Mouse (Mus musculus) liver, embryonic 11.5 days (tissue): ENCODE measurements around the gene Pde8a. TPM values are rescaled to one million over a fixed set of nuclear protein-coding genes. Genes with fewer than 3 reads are reported as not detected.

Source experiments
- ATAC-seq: fragments of 200-750 bp; cut with Nextera tagmentation; replicated peaks from 2 replicates; pipeline ENCODE4 v1.8.0; 2017; ENCODE audit warnings: moderate number of reproducible peaks, mild to moderate bottlenecking, moderate TSS enrichment, moderate library complexity; ENCODE audit not compliant: low FRiP score
- DNase-seq: peaks from one replicate; pipeline ENCODE4 v3.0.0-alpha.2; 2017; ENCODE audit warnings: low spot score
- H3K27ac ChIP-seq: fragments of 300-500 bp; sonication (generic); 2 replicates; pipeline ENCODE4 v1.5.1; 2014; ENCODE audit warnings: mild to moderate bottlenecking, low read depth, low read length, control low read depth
- H3K27me3 ChIP-seq: fragments of 300-500 bp; sonication (generic); replicated peaks from 2 replicates; pipeline ENCODE4 v1.6.1; 2014; ENCODE audit warnings: low read length, mixed read lengths; ENCODE audit not compliant: control insufficient read depth, insufficient read depth
- H3K36me3 ChIP-seq: fragments of 300-500 bp; sonication (generic); 2 replicates; pipeline ENCODE4 v1.6.1; 2014; ENCODE audit warnings: mild to moderate bottlenecking, low read length, moderate library complexity, mixed read lengths; ENCODE audit not compliant: control insufficient read depth, insufficient read depth
- H3K4me1 ChIP-seq: fragments of 300-500 bp; sonication (generic); replicated peaks from 2 replicates; pipeline ENCODE4 v1.6.1; 2014; ENCODE audit warnings: low read length, mixed read lengths; ENCODE audit not compliant: control insufficient read depth, insufficient read depth
- H3K4me2 ChIP-seq: fragments of 300-500 bp; sonication (generic); 2 replicates; pipeline ENCODE4 v1.6.1; 2014; ENCODE audit warnings: mild to moderate bottlenecking, control low read depth, moderate library complexity
- H3K4me3 ChIP-seq: fragments of 300-500 bp; sonication (generic); 2 replicates; pipeline ENCODE4 v1.5.1; 2014; ENCODE audit warnings: low read depth, low read length, control low read depth
- H3K9ac ChIP-seq: fragments of 300-500 bp; sonication (generic); 2 replicates; pipeline ENCODE4 v1.6.1; 2014; ENCODE audit warnings: low read depth, low read length, control low read depth
- H3K9me3 ChIP-seq: fragments of 300-500 bp; sonication (generic); 2 replicates; pipeline ENCODE4 v1.6.1; 2016; ENCODE audit warnings: low read length, inconsistent platforms, mixed read lengths; ENCODE audit not compliant: control insufficient read depth
- WGBS: fragments of 180-500 bp; shearing (Covaris S2); extraction: QIAGEN DNeasy Blood & Tissue Kit; methylation state at CpG from one replicate; pipeline ENCODE4 v1.1.7; 2014; 5-methylcytosine and 5-hydroxymethylcytosine counted together
- polyA plus RNA-seq: library from polyadenylated mRNA; unstranded; fragments of >200 nt; fragmentation: Nextera tagmentation; extraction: Ambion mirVana; gene quantifications from 2 replicates; pipeline ENCODE4 v1.2.1, GENCODE M21; 2014

The Pde8a gene
- polyA plus RNA-seq, 1 experiment from 2014 or later = 1.9 TPM

- Histone ChIP-seq H3K4me3 (peak overlapping the region; percentile 56), H3K36me3 (no peaks in the 10 kb centered on the region), H3K27me3 (peaks cover 46% of the 10 kb centered on the region), H3K27ac (no peak overlapping the region), H3K9ac (peak overlapping the region; percentile 43), H3K4me1 (peaks cover 14% of the 10 kb centered on the region), H3K4me2 (peak overlapping the region; percentile 82), H3K9me3 (no peaks in the 10 kb centered on the region)
- WGBS = 6% methylated on average over 40 of the region's 40 CpGs
- no peak for ATAC-seq
- no peak for DNase-seq
Measured at GRCm38 (mm10) chr7:81214153-81214907, 934 bp downstream of the Pde8a start.

- WGBS = 84% methylated on average over 1 of the region's 1 CpGs
- Histone ChIP-seq H3K9me3 (no peaks in the 10 kb centered on the region), H3K9ac (no peak overlapping the region), H3K4me2 (no peak overlapping the region), H3K27ac (no peak overlapping the region), H3K4me1 (peaks cover 14% of the 10 kb centered on the region), H3K36me3 (no peaks in the 10 kb centered on the region), H3K4me3 (no peak overlapping the region), H3K27me3 (peaks cover 45% of the 10 kb centered on the region)
- DNase-seq (no peak), ATAC-seq (no peak)
Measured at GRCm38 (mm10) chr7:81215950-81216349, 2.6 kb downstream of the Pde8a start.

GRCm38 (mm10) chr7:81219321-81219720 lies 5.9 kb downstream of the Pde8a start:
- WGBS = 59% methylated on average over 7 of the region's 7 CpGs
- Histone ChIP-seq H3K27me3 (peaks cover 21% of the 10 kb centered on the region), H3K9ac (no peak overlapping the region), H3K36me3 (no peaks in the 10 kb centered on the region), H3K4me1 (no peaks in the 10 kb centered on the region; the same call in 1 of the 2 replicates), H3K27ac (no peak overlapping the region), H3K9me3 (no peaks in the 10 kb centered on the region), H3K4me2 (no peak overlapping the region), H3K4me3 (no peak overlapping the region)
- DNase-seq (no peak), ATAC-seq (no peak)

DNA sequence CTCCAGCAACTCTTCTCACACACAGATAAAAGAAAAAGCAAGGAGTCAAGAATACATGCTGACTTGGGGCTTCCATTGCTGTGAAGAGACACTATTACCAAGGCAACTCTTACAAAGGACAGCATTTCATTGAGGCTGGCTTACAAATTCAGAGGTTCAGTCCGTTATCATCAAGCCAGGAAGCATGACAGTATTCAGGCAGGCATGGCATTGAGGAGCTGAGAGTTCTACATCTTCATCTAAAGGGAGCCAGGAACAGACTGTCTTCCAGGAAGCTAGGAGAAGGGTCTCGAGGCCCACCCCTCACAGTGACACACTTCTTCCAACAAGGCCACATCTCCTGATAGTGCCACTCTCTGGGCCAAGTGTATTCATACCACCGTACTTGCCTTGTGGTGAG lies 7.0 kb downstream of the Pde8a start:
- H3K4me1 ChIP-seq = no peaks in the 10 kb centered on the region
- no peak overlapping the region for H3K27ac ChIP-seq
- H3K4me3 ChIP-seq = no peak overlapping the region
- no peak overlapping the region for H3K4me2 ChIP-seq
- no peak overlapping the region for H3K9ac ChIP-seq
- ATAC-seq (no peak), DNase-seq (no peak)
- H3K36me3 ChIP-seq = no peaks in the 10 kb centered on the region
- no peaks in the 10 kb centered on the region for H3K9me3 ChIP-seq
- 76% methylated on average over 3 of the region's 3 CpGs for WGBS
- H3K27me3 ChIP-seq = peaks cover 10% of the 10 kb centered on the region

GRCm38 (mm10) chr7:81224260-81224659 lies 10.9 kb downstream of the Pde8a start:
- H3K4me1 ChIP-seq = no peaks in the 10 kb centered on the region
- no peaks in the 10 kb centered on the region for H3K27me3 ChIP-seq
- H3K4me2 ChIP-seq = no peak overlapping the region
- H3K4me3 ChIP-seq = no peak overlapping the region
- H3K9me3 ChIP-seq = no peaks in the 10 kb centered on the region
- no peak overlapping the region for H3K27ac ChIP-seq
- 86% methylated on average over 7 of the region's 7 CpGs for WGBS
- DNase-seq (no peak), ATAC-seq (no peak)
- no peaks in the 10 kb centered on the region for H3K36me3 ChIP-seq
- H3K9ac ChIP-seq = no peak overlapping the region

GRCm38 (mm10) chr7:81230091-81230792 lies 16.8 kb downstream of the Pde8a start:
- 85% methylated on average over 7 of the region's 7 CpGs for WGBS
- Histone ChIP-seq H3K27me3 (no peaks in the 10 kb centered on the region), H3K36me3 (no peaks in the 10 kb centered on the region), H3K9me3 (no peaks in the 10 kb centered on the region), H3K27ac (no peak overlapping the region), H3K4me1 (no peaks in the 10 kb centered on the region), H3K9ac (no peak overlapping the region), H3K4me2 (no peak overlapping the region), H3K4me3 (no peak overlapping the region)
- DNase-seq (no peak), ATAC-seq (no peak)

GRCm38 (mm10) chr7:81232674-81233073 lies 19.3 kb downstream of the Pde8a start:
- Histone ChIP-seq H3K9ac (no peak overlapping the region), H3K9me3 (no peaks in the 10 kb centered on the region), H3K4me2 (no peak overlapping the region), H3K4me1 (no peaks in the 10 kb centered on the region), H3K27ac (no peak overlapping the region), H3K4me3 (no peak overlapping the region), H3K36me3 (no peaks in the 10 kb centered on the region), H3K27me3 (no peaks in the 10 kb centered on the region)
- 68% methylated on average over 2 of the region's 2 CpGs for WGBS
- no peak for DNase-seq
- no peak for ATAC-seq

GRCm38 (mm10) chr7:81235117-81235516 lies 21.7 kb downstream of the Pde8a start:
- Histone ChIP-seq H3K4me2 (no peak overlapping the region), H3K27ac (no peak overlapping the region), H3K4me1 (no peaks in the 10 kb centered on the region), H3K4me3 (no peak overlapping the region), H3K9ac (no peak overlapping the region), H3K9me3 (no peaks in the 10 kb centered on the region), H3K27me3 (no peaks in the 10 kb centered on the region), H3K36me3 (no peaks in the 10 kb centered on the region)
- WGBS = 52% methylated on average over 2 of the region's 2 CpGs
- ATAC-seq (no peak), DNase-seq (no peak)
